17 mouse cellular contexts compared by ENCODE assay signal in genomic region chr3:97802297-97802696, GRCm38 (mm10).
DNase-seq lines count a peak whose midpoint lies in the region; ATAC-seq and TF ChIP-seq lines count a peak whose summit lies in the region.
"Had no signal": no experiment of that assay in that cellular context is flagged by ENCODE, and none has a peak within 500 bp of the region (broad histone marks: within the 10 kb centered on the region; RNA-seq: fewer than 3 reads in every experiment).

No protein-coding gene starts in this region.

- no peak overlapping the region for H3K4me2 ChIP-seq in stomach, embryonic 16.5 days (ENCODE audit: low read depth, low read length)
- no peak overlapping the region for H3K4me2 ChIP-seq in stomach, postnatal 0 days (replicated peaks; ENCODE audit: low read depth)
- H3K4me2 ChIP-seq: hindbrain, embryonic 12.5 days; intestine, embryonic 15.5 days; liver, embryonic 12.5 days; midbrain, embryonic 11.5 days had no signal

- no peak for TF ChIP-seq CTCF in stomach, postnatal 0 days (IDR thresholded peaks at IDR 0.05; ENCODE audit: low read depth)

- no peaks in the 10 kb centered on the region for H3K27me3 ChIP-seq in stomach, embryonic 16.5 days (ENCODE audit: control insufficient read depth, insufficient read depth, low read length)
- no peaks in the 10 kb centered on the region for H3K27me3 ChIP-seq in stomach, postnatal 0 days (ENCODE audit: control insufficient read depth, insufficient read depth, low read length)
- H3K27me3 ChIP-seq: hindbrain, embryonic 12.5 days; intestine, embryonic 15.5 days; liver, embryonic 12.5 days had no signal

- H3K4me1 ChIP-seq in stomach, embryonic 16.5 days (ENCODE audit: control insufficient read depth, insufficient read depth, low read length): no peaks in the 10 kb centered on the region
- no peaks in the 10 kb centered on the region for H3K4me1 ChIP-seq in stomach, postnatal 0 days (replicated peaks; ENCODE audit: control insufficient read depth, insufficient read depth)
- H3K4me1 ChIP-seq: hindbrain, embryonic 12.5 days; liver, embryonic 12.5 days had no signal

- H3K27ac ChIP-seq in stomach, embryonic 16.5 days (ENCODE audit: low read length): no peak overlapping the region
- H3K27ac ChIP-seq in stomach, postnatal 0 days (replicated peaks): no peak overlapping the region
- H3K27ac ChIP-seq: hindbrain, embryonic 12.5 days; intestine, embryonic 15.5 days; left cerebral cortex, adult 2 months; liver, embryonic 12.5 days had no signal

- no peaks in the 10 kb centered on the region for H3K9me3 ChIP-seq in stomach, embryonic 16.5 days (replicated peaks; ENCODE audit: control insufficient read depth, low read length)
- no peaks in the 10 kb centered on the region for H3K9me3 ChIP-seq in stomach, postnatal 0 days (ENCODE audit: control insufficient read depth, low read length)
- H3K9me3 ChIP-seq: hindbrain, embryonic 12.5 days; intestine, embryonic 15.5 days; liver, embryonic 12.5 days had no signal

- DNase-seq in gastrocnemius, adult 18-20 months (ENCODE audit: low spot score): peak; percentile 81
- no peak for DNase-seq in gastrocnemius, postnatal 10 days
- DNase-seq in stomach, postnatal 0 days (ENCODE audit: low spot score): no peak
- DNase-seq in heart, postnatal 10 days: peak; percentile 58 to 77
- DNase-seq in embryo, embryonic 10.5 days (ENCODE audit: low spot score): no peak
- no peak for DNase-seq in left cerebral cortex, adult 18-20 months (ENCODE audit: low spot score in 2 of 2)
- DNase-seq in cerebellum, postnatal 25 days: no peak
- DNase-seq: cerebellum, adult 18-20 months; kidney, postnatal 4 days; lung, postnatal 10 days; thymus, adult 18-20 months had no signal

- no peak overlapping the region for H3K9ac ChIP-seq in stomach, embryonic 16.5 days (ENCODE audit: low read length)
- H3K9ac ChIP-seq in stomach, postnatal 0 days (ENCODE audit: low read length): no peak overlapping the region
- H3K9ac ChIP-seq: hindbrain, embryonic 12.5 days; intestine, embryonic 15.5 days; liver, embryonic 12.5 days had no signal

- H3K36me3 ChIP-seq in stomach, embryonic 16.5 days (ENCODE audit: control insufficient read depth, insufficient read depth, low read length): no peaks in the 10 kb centered on the region
- H3K36me3 ChIP-seq in stomach, postnatal 0 days (ENCODE audit: control insufficient read depth, insufficient read depth, low read length): no peaks in the 10 kb centered on the region
- H3K36me3 ChIP-seq: hindbrain, embryonic 12.5 days; intestine, embryonic 15.5 days; liver, embryonic 12.5 days had no signal

- WGBS in stomach, embryonic 16.5 days: 70% methylated on average over 5 of the region's 5 CpGs
- WGBS in stomach, postnatal 0 days: 62% methylated on average over 5 of the region's 5 CpGs

- no peak overlapping the region for H3K4me3 ChIP-seq in stomach, embryonic 16.5 days (replicated peaks; ENCODE audit: low read length)
- H3K4me3 ChIP-seq in stomach, postnatal 0 days (ENCODE audit: low read depth, low read length): no peak overlapping the region
- H3K4me3 ChIP-seq: hindbrain, embryonic 12.5 days; intestine, embryonic 15.5 days; left cerebral cortex, adult 2 months; liver, embryonic 12.5 days had no signal

- intact Hi-C loops in heart, postnatal 10 days (cut with DNase I): no loop called here

- TF ChIP-seq EP300 in stomach, postnatal 0 days (optimal IDR thresholded peaks at IDR 0.05): no peak

- peak; percentile 44; the same call in 1 of the 2 replicates for ATAC-seq in stomach, embryonic 16.5 days (ENCODE audit: insufficient read depth, low FRiP score)
- no peak for ATAC-seq in stomach, postnatal 0 days (ENCODE audit: low FRiP score, low TSS enrichment)
- ATAC-seq: intestine, embryonic 15.5 days; liver, embryonic 12.5 days had no signal

Comparison
In these comparisons a context has a peak if more than half of its experiments do, and no peak if none do; other contexts are left out.
1. DNase-seq: peak in gastrocnemius, adult 18-20 months (single experiment) and heart, postnatal 10 days (2 of 2); none in gastrocnemius, postnatal 10 days (single experiment), stomach, postnatal 0 days (single experiment), embryo, embryonic 10.5 days (single experiment), left cerebral cortex, adult 18-20 months (0 of 2) and cerebellum, postnatal 25 days (0 of 2).